Mouse (Mus musculus) heart, adult 9 months (tissue): ENCODE results near the gene Ssna1.
A peak's percentile ranks its signal among the peaks of the same experiment; 100 is the strongest.

Source experiments
- DNase-seq, 2 experiments: peaks; one replicate each; pipeline ENCODE4 v3.0.0; 2022; ENCODE audit warnings: low spot score in 2 of 2

Gene Ssna1

GRCm38 (mm10) chr2:25290101-25290815 lies 18.0 kb upstream of the Ssna1 start:
- DNase-seq = no peak

DNA sequence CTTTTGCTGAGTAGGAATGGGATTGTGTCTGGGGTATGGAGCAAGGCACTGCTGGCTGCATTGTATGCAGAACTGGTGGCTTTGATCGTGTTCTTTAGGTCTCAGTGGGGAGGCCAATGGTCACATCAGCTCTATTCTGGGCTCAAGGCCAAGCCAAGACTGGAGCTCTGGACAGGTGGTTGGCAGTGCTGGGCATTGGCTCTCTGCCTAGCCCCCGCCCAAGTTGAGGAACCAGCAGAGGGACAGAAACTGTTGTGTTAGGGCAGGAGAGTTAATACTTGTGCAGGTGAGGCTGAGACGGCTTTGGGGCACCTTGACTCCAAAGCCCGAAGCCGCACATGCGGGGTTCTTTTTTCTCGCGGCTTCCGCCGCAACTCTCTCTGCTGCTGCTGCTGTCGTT lies 17.4 kb upstream of the Ssna1 start, which contains the start of gene Lrrc26:
Lrrc26 (plus strand) TSS at position 265 of the 400 bp plus-strand sequence.
- DNase-seq = no peak

DNA sequence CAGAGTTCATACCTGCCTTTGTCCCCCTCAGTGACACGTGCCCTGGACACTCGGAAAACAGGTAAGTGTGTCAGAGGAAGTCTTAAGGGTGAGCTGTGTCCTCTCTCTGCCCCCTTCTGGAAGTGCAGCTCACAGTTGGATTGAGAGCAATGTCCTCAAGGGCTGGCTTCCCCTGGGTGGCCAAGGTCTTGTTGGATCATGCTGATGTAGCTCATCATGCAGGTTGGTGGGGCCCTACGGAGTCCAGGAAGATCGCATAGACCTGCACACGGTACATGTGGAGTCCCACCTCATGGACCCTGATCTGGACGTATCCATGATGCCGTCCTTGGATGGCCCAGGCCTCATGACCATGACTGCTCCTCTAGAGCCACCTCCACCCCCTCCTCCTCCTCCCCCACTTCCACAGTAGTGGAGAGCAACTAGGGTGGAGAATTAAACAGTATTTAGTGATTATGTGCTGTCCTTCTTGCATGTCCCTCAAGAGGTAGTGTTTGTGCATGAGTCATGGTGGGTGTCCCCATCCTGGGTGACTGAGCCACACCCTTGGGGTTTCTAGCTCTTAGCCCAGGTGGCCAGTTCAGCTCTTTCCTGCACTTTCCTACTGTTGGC lies 16.6 kb upstream of the Ssna1 start:
- no peak for DNase-seq

DNA sequence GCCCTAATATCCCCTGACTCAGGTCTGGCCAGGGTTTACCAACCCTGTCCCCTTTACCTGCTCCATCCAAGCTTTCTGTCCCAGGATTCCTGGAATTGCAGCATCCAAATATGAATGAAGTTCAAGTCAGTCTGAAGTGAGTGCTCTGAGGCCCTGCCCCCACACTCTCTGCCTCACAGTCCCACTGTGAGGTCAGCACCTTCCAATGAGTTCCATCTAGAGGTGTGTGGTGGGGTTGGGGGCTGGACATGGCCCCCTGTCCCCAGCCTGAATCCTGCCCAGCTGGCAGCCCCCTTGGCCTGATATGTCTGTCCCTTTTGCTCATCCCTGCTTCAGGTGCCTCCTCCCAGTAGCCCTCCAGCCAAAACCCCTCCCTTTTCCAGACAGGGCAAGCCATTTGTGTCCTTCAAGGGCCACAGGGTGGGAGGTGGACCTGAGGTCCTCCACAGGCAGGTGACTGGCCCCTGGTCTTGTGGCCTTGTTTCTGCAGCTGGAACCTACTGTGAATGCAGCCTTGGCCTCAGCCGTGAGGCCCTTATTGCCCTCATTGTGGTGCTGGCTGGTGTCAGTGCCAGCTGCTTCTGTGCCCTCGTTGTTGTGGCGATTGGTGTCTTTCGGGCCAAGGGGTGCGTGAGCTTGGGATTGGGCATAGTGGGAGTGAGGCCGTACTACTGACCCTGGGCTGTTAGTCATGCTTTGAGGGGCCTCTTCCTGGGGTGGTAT lies 15.8 kb upstream of the Ssna1 start, which contains the start of gene Tmem210:
Tmem210 (plus strand) TSS at position 219 of the 723 bp plus-strand sequence.
- no peak for DNase-seq

GRCm38 (mm10) chr2:25286837-25287636 lies 14.8 kb upstream of the Ssna1 start:
- DNase-seq = no peak

DNA sequence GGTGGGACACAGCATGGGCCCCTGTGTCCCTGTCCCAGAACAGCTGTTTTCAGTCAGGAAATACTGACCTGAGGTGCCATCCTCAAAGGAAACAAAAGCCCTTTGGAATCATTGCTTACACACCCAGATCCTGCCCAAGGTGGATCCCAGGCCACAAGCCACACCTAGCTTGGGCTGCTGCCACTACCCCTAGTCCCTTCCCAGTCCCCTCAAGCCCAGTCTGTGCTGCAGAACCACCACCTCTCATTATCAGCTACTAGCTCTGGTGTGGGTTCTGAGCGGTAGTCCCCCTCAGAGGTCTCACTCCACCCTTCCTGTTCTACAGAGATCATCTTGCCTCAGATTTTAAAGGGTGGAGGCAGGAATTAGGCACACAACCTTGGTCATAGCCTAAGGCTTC lies 14.1 kb upstream of the Ssna1 start:
- no peak for DNase-seq

DNA sequence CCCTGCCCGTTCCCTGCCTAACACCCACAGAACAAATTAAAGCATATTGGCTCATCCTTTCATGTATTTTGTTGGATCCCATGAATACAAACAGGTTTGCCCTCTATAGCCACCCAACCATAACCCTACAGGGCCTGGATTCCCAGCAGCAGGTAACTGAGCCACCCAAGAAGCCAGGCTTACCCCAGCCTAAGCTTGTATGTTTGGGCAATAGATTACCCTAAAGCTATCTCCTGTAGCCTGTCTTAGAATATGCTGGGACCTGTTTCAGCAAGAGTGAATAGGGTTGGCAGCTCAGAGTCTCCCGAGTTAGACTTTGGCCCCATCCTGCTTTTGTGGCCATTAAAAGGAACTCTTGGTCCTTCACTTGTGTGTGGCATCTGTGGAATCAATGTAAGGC lies 13.3 kb upstream of the Ssna1 start:
- no peak for DNase-seq

- peak in 1 of 2 experiments; percentile 66 for DNase-seq
Observed at GRCm38 (mm10) chr2:25278928-25279882, 7.0 kb upstream of the Ssna1 start.

DNA sequence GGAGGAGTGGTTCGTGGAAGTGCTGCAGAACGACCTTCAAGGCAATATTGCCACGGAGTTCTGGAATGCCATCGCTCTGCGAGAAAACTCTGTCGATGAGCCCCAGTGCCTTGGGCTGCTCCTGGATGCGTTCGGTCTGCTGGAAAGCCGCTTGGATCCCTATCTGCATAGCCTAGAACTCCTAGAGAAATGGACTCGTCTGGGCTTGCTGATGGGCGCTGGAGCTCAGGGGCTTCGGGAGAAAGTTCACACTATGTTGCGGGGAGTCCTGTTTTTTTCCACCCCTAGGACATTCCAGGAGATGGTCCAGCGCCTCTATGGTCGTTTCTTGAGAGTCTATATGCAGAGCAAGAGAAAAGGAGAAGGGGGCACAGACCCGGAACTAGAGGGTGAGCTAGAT lies 772 bp upstream of the Ssna1 start:
- no peak for DNase-seq

DNA sequence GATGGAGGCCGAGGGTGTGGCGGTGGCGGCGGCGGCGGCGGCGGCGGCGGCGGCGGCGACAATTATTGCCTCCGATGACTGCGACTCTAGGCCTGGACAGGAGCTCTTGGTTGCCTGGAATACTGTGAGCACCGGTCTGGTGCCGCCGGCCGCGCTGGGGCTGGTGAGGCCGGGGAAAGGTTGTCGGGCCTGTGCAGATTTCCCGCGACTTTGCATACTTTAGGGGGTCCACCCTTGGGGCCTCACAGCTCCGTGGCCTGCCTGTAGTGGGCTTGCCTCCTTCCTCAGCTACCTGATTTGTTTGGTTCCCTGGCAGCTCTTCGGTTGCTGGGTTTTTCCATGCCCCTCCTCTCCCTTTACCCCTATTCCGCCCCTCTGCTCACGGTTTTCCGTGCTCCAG lies 277 bp upstream of the Ssna1 start:
- no peak for DNase-seq

- no peak for DNase-seq
Observed at GRCm38 (mm10) chr2:25267746-25268309, 4.4 kb downstream of the Ssna1 start.

DNA sequence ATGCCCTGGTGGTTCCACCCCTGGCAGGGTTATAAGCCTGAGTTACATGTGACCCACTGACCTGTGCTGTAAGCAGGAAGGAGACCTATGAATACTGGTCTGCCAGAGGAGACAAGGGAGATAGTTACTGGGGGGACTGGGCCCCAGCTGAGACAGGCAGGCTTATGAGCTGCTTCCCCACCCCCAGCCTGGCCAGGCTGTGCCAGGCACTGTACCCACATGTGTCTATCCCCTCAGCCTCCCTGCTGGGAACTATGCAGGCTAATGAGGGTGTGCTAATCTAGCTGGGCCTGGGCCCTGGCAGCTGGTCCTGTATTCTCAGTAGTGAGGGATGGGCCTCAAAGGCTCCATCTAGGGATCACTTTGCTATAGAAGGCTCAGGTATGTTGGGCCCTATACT lies 5.0 kb downstream of the Ssna1 start:
- DNase-seq = no peak

DNA sequence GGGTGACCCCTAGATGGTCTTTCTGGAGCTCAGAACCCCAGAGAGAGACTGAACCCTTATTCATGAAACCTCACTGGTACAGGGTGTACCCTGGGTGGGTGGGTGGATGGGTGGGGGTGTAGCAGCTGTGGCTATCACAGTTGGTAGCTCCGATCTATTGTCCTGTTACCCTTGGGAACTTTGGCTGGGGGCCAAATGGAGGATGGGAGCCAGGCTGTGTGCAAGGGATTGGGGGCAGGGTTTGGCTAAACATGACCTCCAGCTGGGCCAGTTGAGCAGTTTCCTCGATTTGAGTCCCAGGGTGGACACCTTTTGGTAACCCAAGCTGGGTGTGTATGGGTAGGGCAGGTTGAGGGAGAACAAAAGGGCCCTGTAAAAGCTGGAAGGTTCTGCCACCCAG lies 5.5 kb downstream of the Ssna1 start:
- peak; percentile 36 to 46 for DNase-seq

GRCm38 (mm10) chr2:25265897-25266656 lies 6.2 kb downstream of the Ssna1 start:
- peak; percentile 40 to 71 for DNase-seq

DNA sequence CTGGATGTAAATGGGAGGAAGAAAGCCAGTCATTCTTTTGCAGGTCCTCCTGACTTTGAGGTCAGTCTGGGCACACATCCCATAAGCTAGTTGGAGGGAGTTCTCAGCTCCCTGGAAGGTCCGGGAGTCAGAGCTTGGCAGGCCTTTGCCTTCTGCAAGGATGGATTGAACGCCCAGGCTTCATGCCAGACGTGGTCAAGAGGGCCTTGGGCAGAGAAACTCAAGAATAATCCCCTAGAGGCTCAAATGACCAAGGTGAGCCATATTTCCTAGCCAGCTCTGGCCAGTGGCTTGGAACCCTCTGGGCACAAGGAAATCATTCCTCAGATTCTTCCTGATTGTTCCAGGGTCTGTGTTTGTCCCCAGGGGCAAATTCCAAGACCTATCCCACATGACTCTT lies 7.4 kb downstream of the Ssna1 start:
- DNase-seq = no peak

GRCm38 (mm10) chr2:25264286-25264660 lies 8.0 kb downstream of the Ssna1 start:
- DNase-seq = no peak

- no peak for DNase-seq
Observed at GRCm38 (mm10) chr2:25263623-25264285, 8.5 kb downstream of the Ssna1 start.

- no peak for DNase-seq
Observed at GRCm38 (mm10) chr2:25262795-25263622, 9.2 kb downstream of the Ssna1 start.
